In genomic region chr4:151044944-151045570, GRCm38 (mm10) we compare ENCODE assay signal across 8 mouse cellular contexts. TPM values are rescaled to one million over a fixed set of nuclear protein-coding genes. Genes with fewer than 3 reads are reported as not detected.
DNase-seq lines count a peak whose midpoint lies in the region; ATAC-seq and TF ChIP-seq lines count a peak whose summit lies in the region.

No protein-coding gene starts in this region.

- TF ChIP-seq CTCF in ES-Bruce4 (IDR thresholded peaks at IDR 0.05; ENCODE audit: low read depth, low read length) = no peak

- peak overlapping the region; percentile 37; the same call in 1 of the 2 replicates for H3K9ac ChIP-seq in kidney, embryonic 14.5 days (ENCODE audit: low read depth, low read length)
- H3K9ac ChIP-seq in ES-Bruce4 (ENCODE audit: low read depth, poor library complexity, severe bottlenecking) = peak overlapping the region; percentile 72
- peak overlapping the region; percentile 61; the same call in 1 of the 2 replicates for H3K9ac ChIP-seq in midbrain, embryonic 12.5 days (replicated peaks)

- WGBS in kidney, embryonic 14.5 days = 3% methylated on average over 21 of the region's 21 CpGs
- WGBS in midbrain, embryonic 12.5 days = 4% methylated on average over 21 of the region's 21 CpGs

- ATAC-seq in kidney, embryonic 14.5 days (ENCODE audit: low FRiP score, low TSS enrichment) = no peak
- no peak; the same call in 1 of the 2 replicates for ATAC-seq in midbrain, embryonic 12.5 days (ENCODE audit: low FRiP score, low read depth)

- DNase-seq in kidney, adult 18-20 months = no peak
- peak; percentile 40 for DNase-seq in fat pad, adult 2 months (ENCODE audit: extremely low read depth, low read depth, low spot score)
- peak; percentile 35 to 85 for DNase-seq in layer of hippocampus, adult 18-20 months (ENCODE audit: low spot score in 2 of 2)
- no peak for DNase-seq in embryo, embryonic 10 days (ENCODE audit: low spot score)
- DNase-seq in adrenal gland, postnatal 4 days (ENCODE audit: low spot score in 2 of 2) = no peak

- H3K9me3 ChIP-seq in kidney, embryonic 14.5 days (ENCODE audit: control insufficient read depth, low read length) = no peaks in the 10 kb centered on the region
- no peaks in the 10 kb centered on the region for H3K9me3 ChIP-seq in ES-Bruce4 (replicated peaks; ENCODE audit: control insufficient read depth, insufficient read depth, low read length, poor library complexity, severe bottlenecking)
- H3K9me3 ChIP-seq in midbrain, embryonic 12.5 days = no peaks in the 10 kb centered on the region

- no peak for TF ChIP-seq POLR2A in ES-Bruce4 (IDR thresholded peaks at IDR 0.05; ENCODE audit: insufficient read depth, low read length)

- no peaks in the 10 kb centered on the region for H3K27me3 ChIP-seq in kidney, embryonic 14.5 days (ENCODE audit: control insufficient read depth, insufficient read depth, low read length)
- H3K27me3 ChIP-seq in ES-Bruce4 (ENCODE audit: control insufficient read depth, insufficient read depth, low read length, poor library complexity, severe bottlenecking) = no peaks in the 10 kb centered on the region
- H3K27me3 ChIP-seq in midbrain, embryonic 12.5 days = peaks cover 12% of the 10 kb centered on the region

- H3K4me3 ChIP-seq in kidney, embryonic 14.5 days (ENCODE audit: low read length) = peak overlapping the region; percentile 61
- peak overlapping the region; percentile 71 for H3K4me3 ChIP-seq in ES-Bruce4 (ENCODE audit: low read depth, low read length)
- H3K4me3 ChIP-seq in midbrain, embryonic 12.5 days = peak overlapping the region; percentile 58

- H3K4me2 ChIP-seq in kidney, embryonic 14.5 days (replicated peaks; ENCODE audit: low read depth, low read length) = peak overlapping the region; percentile 99
- H3K4me2 ChIP-seq in midbrain, embryonic 12.5 days (replicated peaks) = peak overlapping the region; percentile 97

- no peak overlapping the region for H3K27ac ChIP-seq in kidney, embryonic 14.5 days (ENCODE audit: low read depth, low read length)
- H3K27ac ChIP-seq in ES-Bruce4 (ENCODE audit: insufficient read depth, low read length) = no peak overlapping the region; the same call in 1 of the 2 replicates
- no peak overlapping the region for H3K27ac ChIP-seq in midbrain, embryonic 12.5 days (replicated peaks)

- TF ChIP-seq EP300 in ES-Bruce4 (IDR thresholded peaks at IDR 0.05; ENCODE audit: insufficient read depth, low read depth, low read length) = no peak

- H3K36me3 ChIP-seq in kidney, embryonic 14.5 days (ENCODE audit: control insufficient read depth, insufficient read depth, low read length) = peaks cover 25% of the 10 kb centered on the region; the same call in 1 of the 2 replicates
- H3K36me3 ChIP-seq in ES-Bruce4 (ENCODE audit: control insufficient read depth, insufficient read depth, low read length, poor library complexity, severe bottlenecking) = peaks cover 5% of the 10 kb centered on the region; the same call in 1 of the 2 replicates
- H3K36me3 ChIP-seq in midbrain, embryonic 12.5 days = peaks cover 28% of the 10 kb centered on the region

- peaks cover 8% of the 10 kb centered on the region for H3K4me1 ChIP-seq in kidney, embryonic 14.5 days (ENCODE audit: control insufficient read depth, insufficient read depth, low read length)
- no peaks in the 10 kb centered on the region for H3K4me1 ChIP-seq in ES-Bruce4 (ENCODE audit: control insufficient read depth, insufficient read depth, low read length)
- H3K4me1 ChIP-seq in midbrain, embryonic 12.5 days = peaks cover 17% of the 10 kb centered on the region

RNA-seq across cellular contexts. Expression of gene Per3, which starts 0.6 kb away (rescaled TPM):
- polyA plus RNA-seq in kidney, embryonic 14.5 days (2014; fragmentation: Nextera tagmentation; extraction: Ambion mirVana) = 7.8 and 8.8 TPM in 2 replicates
- 11.9 and 14.1 TPM in 2 replicates for polyA plus RNA-seq in ES-Bruce4 (2011; ENCODE audit: insufficient read depth, insufficient read length, low read depth, missing spikeins)
- total RNA-seq in layer of hippocampus, adult 18-20 months (2021) = 10 to 100 TPM; 25.9 to 30.3 TPM
- polyA plus RNA-seq in midbrain, embryonic 12.5 days (2016; fragmentation: Nextera tagmentation; extraction: Ambion mirVana) = 5.0 and 5.1 TPM in 2 replicates
- 10 to 100 TPM; 20.8 to 23.9 TPM for total RNA-seq in adrenal gland, postnatal 4 days (2021)

RNA-seq across cellular contexts. Expression of gene Vamp3, which starts 12.7 kb away (rescaled TPM):
- polyA plus RNA-seq in kidney, embryonic 14.5 days (2014; fragmentation: Nextera tagmentation; extraction: Ambion mirVana) = 77.4 and 115 TPM in 2 replicates
- polyA plus RNA-seq in ES-Bruce4 (2011; ENCODE audit: insufficient read depth, insufficient read length, low read depth, missing spikeins) = 68.2 and 77.0 TPM in 2 replicates
- total RNA-seq in layer of hippocampus, adult 18-20 months (2021) = 10 to 100 TPM; 30.4 to 30.7 TPM
- polyA plus RNA-seq in midbrain, embryonic 12.5 days (2016; fragmentation: Nextera tagmentation; extraction: Ambion mirVana) = 79.3 and 88.8 TPM in 2 replicates
- total RNA-seq in adrenal gland, postnatal 4 days (2021) = 10 to 100 TPM; 90.2 to 93.8 TPM

RNA-seq across cellular contexts. Expression of gene Gm13090, which starts 44.3 kb away (rescaled TPM):
- polyA plus RNA-seq in kidney, embryonic 14.5 days (2014; fragmentation: Nextera tagmentation; extraction: Ambion mirVana) = not detected in 2 replicates
- not detected in 2 replicates for polyA plus RNA-seq in ES-Bruce4 (2011; ENCODE audit: insufficient read depth, insufficient read length, low read depth, missing spikeins)
- total RNA-seq in layer of hippocampus, adult 18-20 months (2021) = not detected
- polyA plus RNA-seq in midbrain, embryonic 12.5 days (2016; fragmentation: Nextera tagmentation; extraction: Ambion mirVana) = 0.43 TPM in 1 of 2 replicates, not detected in the other
- not detected for total RNA-seq in adrenal gland, postnatal 4 days (2021)

RNA-seq across cellular contexts. Expression of gene Uts2, which starts 48.2 kb away (rescaled TPM):
- not detected in 2 replicates for polyA plus RNA-seq in kidney, embryonic 14.5 days (2014; fragmentation: Nextera tagmentation; extraction: Ambion mirVana)
- polyA plus RNA-seq in ES-Bruce4 (2011; ENCODE audit: insufficient read depth, insufficient read length, low read depth, missing spikeins) = not detected in 2 replicates
- not detected for total RNA-seq in layer of hippocampus, adult 18-20 months (2021)
- polyA plus RNA-seq in midbrain, embryonic 12.5 days (2016; fragmentation: Nextera tagmentation; extraction: Ambion mirVana) = not detected in 2 replicates
- not detected for total RNA-seq in adrenal gland, postnatal 4 days (2021)

Comparison
In these comparisons a context has a peak if more than half of its experiments do, and no peak if none do; other contexts are left out.
1. DNase-seq: peak in fat pad, adult 2 months (single experiment) and layer of hippocampus, adult 18-20 months (2 of 2); none in kidney, adult 18-20 months (single experiment), embryo, embryonic 10 days (single experiment) and adrenal gland, postnatal 4 days (0 of 2).
2. Peak in every context shown above with its lines, with median percentiles within 50 percentile points of each other: H3K4me3 ChIP-seq and H3K9ac ChIP-seq.